Mouse (Mus musculus) MEL (cell line): ENCODE results near the gene Opcml. TPM values are rescaled to one million over a fixed set of nuclear protein-coding genes. Genes with fewer than 3 reads are reported as not detected.

Source experiments
- DNase-seq: peaks from one replicate; pipeline ENCODE4 v3.0.0; 2011; ENCODE audit warnings: low read depth, low spot score
- H3K27ac ChIP-seq: 2 replicates; pipeline ENCODE4 v1.5.1; 2012; ENCODE audit warnings: low read depth, mild to moderate bottlenecking, control low read depth, low read length, moderate library complexity; ENCODE audit not compliant: control insufficient read depth
- H3K27me3 ChIP-seq, 2 experiments: fragments of 150-350 bp in 1 of 2; sonication (generic) in 1 of 2; 2 replicates each; pipeline ENCODE4 v1.6.1; 2012; ENCODE audit warnings: low read length in 2 of 2, mild to moderate bottlenecking in 2 of 2, improper control_type of control experiment in 1 of 2, moderate library complexity in 1 of 2; ENCODE audit not compliant: insufficient read depth in 2 of 2, control insufficient read depth in 1 of 2
- H3K36me3 ChIP-seq, 2 experiments: 2 replicates each; pipeline ENCODE4 v1.6.1; 2012 to 2014; ENCODE audit warnings: low read length in 2 of 2, improper control_type of control experiment in 1 of 2, inconsistent platforms in 1 of 2, mild to moderate bottlenecking in 1 of 2; ENCODE audit not compliant: insufficient read depth in 2 of 2, control insufficient read depth in 1 of 2
- H3K4me1 ChIP-seq, 2 experiments: fragments of 150-350 bp in 1 of 2; sonication (generic) in 1 of 2; 2 replicates each; pipeline ENCODE4 v1.6.1; 2012; ENCODE audit warnings: low read length in 2 of 2, improper control_type of control experiment in 1 of 2, mild to moderate bottlenecking in 1 of 2; ENCODE audit not compliant: insufficient read depth in 2 of 2, control insufficient read depth in 1 of 2
- H3K4me3 ChIP-seq, 2 experiments: fragments of 150-350 bp in 1 of 2; sonication (generic) in 1 of 2; 2 replicates each; pipeline ENCODE4 v1.5.1; 2012; ENCODE audit warnings: low read depth in 2 of 2, low read length in 2 of 2, mild to moderate bottlenecking in 2 of 2, moderate library complexity in 2 of 2, control low read depth in 1 of 2, improper control_type of control experiment in 1 of 2; ENCODE audit not compliant: control insufficient read depth in 1 of 2, insufficient read depth in 1 of 2
- H3K79me2 ChIP-seq: 2 replicates; pipeline ENCODE4 v1.6.1; 2012; ENCODE audit warnings: mild to moderate bottlenecking, low read length, moderate library complexity; ENCODE audit not compliant: control insufficient read depth, poor library complexity, insufficient read depth
- H3K9ac ChIP-seq: 2 replicates; pipeline ENCODE4 v1.6.1; 2012; ENCODE audit warnings: low read depth, mild to moderate bottlenecking, control low read depth, low read length, moderate library complexity; ENCODE audit not compliant: control insufficient read depth, poor library complexity, severe bottlenecking
- H3K9me3 ChIP-seq: fragments of 150-350 bp; sonication (generic); replicated peaks from 2 replicates; pipeline ENCODE4 v1.6.1; 2012; ENCODE audit warnings: mild to moderate bottlenecking, low read length, improper control_type of control experiment, moderate library complexity; ENCODE audit not compliant: insufficient read depth
- BHLHE40 ChIP-seq: IDR thresholded peaks from 2 replicates; pipeline ENCODE4 v1.6.1; 2012; ENCODE audit warnings: low read depth, mild to moderate bottlenecking, inconsistent platforms, low read length, improper control_type of control experiment, borderline replicate concordance
- CHD1 ChIP-seq: IDR thresholded peaks from 2 replicates; pipeline ENCODE4 v1.6.1; 2012; ENCODE audit warnings: low read depth, mild to moderate bottlenecking, inconsistent platforms, low read length, improper control_type of control experiment
- CHD2 ChIP-seq: IDR thresholded peaks from 2 replicates; pipeline ENCODE4 v1.6.1; 2011; ENCODE audit warnings: low read length, improper control_type of control experiment
- E2F4 ChIP-seq: IDR thresholded peaks from 2 replicates; pipeline ENCODE4 v1.6.1; 2011; ENCODE audit warnings: low read depth, low read length, improper control_type of control experiment, borderline replicate concordance
- GABPA ChIP-seq: IDR thresholded peaks from 2 replicates; pipeline ENCODE4 v1.6.1; 2012; ENCODE audit warnings: low read depth, mild to moderate bottlenecking, inconsistent platforms, low read length, improper control_type of control experiment, moderate library complexity
- MAFK ChIP-seq: IDR thresholded peaks from 2 replicates; pipeline ENCODE4 v1.6.1; 2011; ENCODE audit warnings: low read depth, mild to moderate bottlenecking, low read length, improper control_type of control experiment, borderline replicate concordance
- MAZ ChIP-seq: IDR thresholded peaks from 2 replicates; pipeline ENCODE4 v1.6.1; 2012; ENCODE audit warnings: low read depth, mild to moderate bottlenecking, inconsistent platforms, low read length, improper control_type of control experiment
- MEF2A ChIP-seq: IDR thresholded peaks from 2 replicates; pipeline ENCODE4 v1.6.1; 2014; ENCODE audit warnings: low read depth, mild to moderate bottlenecking, inconsistent platforms, low read length, improper control_type of control experiment; ENCODE audit not compliant: poor library complexity, insufficient replicate concordance, severe bottlenecking; ENCODE audit errors: extremely low read depth
- MXI1 ChIP-seq: IDR thresholded peaks from 2 replicates; pipeline ENCODE4 v1.6.1; 2011; ENCODE audit warnings: mild to moderate bottlenecking, low read depth, low read length, improper control_type of control experiment
- MYB ChIP-seq: IDR thresholded peaks from 2 replicates; pipeline ENCODE4 v1.6.1; 2011; ENCODE audit warnings: mild to moderate bottlenecking, low read depth, low read length, improper control_type of control experiment
- NRF1 ChIP-seq: IDR thresholded peaks from 2 replicates; pipeline ENCODE4 v1.6.1; 2014; ENCODE audit warnings: low read depth, mild to moderate bottlenecking, inconsistent platforms, low read length, improper control_type of control experiment, moderate library complexity; ENCODE audit not compliant: poor library complexity, insufficient read depth, severe bottlenecking
- POLR2A ChIP-seq, 2 experiments: IDR thresholded peaks; 2 replicates each; pipeline ENCODE4 v1.6.1; 2011 to 2012; ENCODE audit warnings: low read length in 2 of 2, mild to moderate bottlenecking in 2 of 2, control low read depth in 1 of 2, improper control_type of control experiment in 1 of 2, low read depth in 1 of 2, moderate library complexity in 1 of 2; ENCODE audit not compliant: control insufficient read depth in 1 of 2, insufficient read depth in 1 of 2, poor library complexity in 1 of 2
- POLR2AphosphoS5 ChIP-seq: IDR thresholded peaks from 2 replicates; pipeline ENCODE4 v1.6.1; 2012; ENCODE audit warnings: low read depth, borderline replicate concordance, mild to moderate bottlenecking, inconsistent platforms, low read length, moderate library complexity, mixed read lengths
- SMC3 ChIP-seq: IDR thresholded peaks from 2 replicates; pipeline ENCODE4 v1.6.1; 2011; ENCODE audit warnings: low read depth, low read length, improper control_type of control experiment
- UBTF ChIP-seq: IDR thresholded peaks from 2 replicates; pipeline ENCODE4 v1.6.1; 2012; ENCODE audit warnings: low read depth, mild to moderate bottlenecking, inconsistent platforms, low read length, improper control_type of control experiment, moderate library complexity, borderline replicate concordance; ENCODE audit not compliant: insufficient read depth
- USF1 ChIP-seq: IDR thresholded peaks from 2 replicates; pipeline ENCODE4 v1.6.1; 2014; ENCODE audit warnings: low read depth, mild to moderate bottlenecking, inconsistent platforms, low read length, improper control_type of control experiment, moderate library complexity
- USF2 ChIP-seq, 2 experiments: IDR thresholded peaks; 2 replicates each; pipeline ENCODE4 v1.6.1; 2011 to 2012; ENCODE audit warnings: improper control_type of control experiment in 2 of 2, low read length in 2 of 2, borderline replicate concordance in 1 of 2, inconsistent platforms in 1 of 2, low read depth in 1 of 2, mild to moderate bottlenecking in 1 of 2; ENCODE audit not compliant: insufficient read depth in 1 of 2
- ZKSCAN1 ChIP-seq: IDR thresholded peaks from 2 replicates; pipeline ENCODE4 v1.6.1; 2012; ENCODE audit warnings: low read depth, mild to moderate bottlenecking, inconsistent platforms, low read length, improper control_type of control experiment, moderate library complexity
- ZNF384 ChIP-seq: IDR thresholded peaks from 2 replicates; pipeline ENCODE4 v1.6.1; 2012; ENCODE audit warnings: low read depth, mild to moderate bottlenecking, inconsistent platforms, low read length, improper control_type of control experiment
- polyA plus RNA-seq, 2 experiments: library from polyadenylated mRNA; stranded (reverse) in 1 of 2; unstranded in 1 of 2; fragments of >175 nt in 1 of 2; fragments of >200 nt in 1 of 2; gene quantifications; 2 replicates each; pipeline versions ENCODE4 v1.2.1 to v1.2.4; 2012; ENCODE audit warnings: low replicate concordance in 2 of 2, low read depth in 1 of 2; ENCODE audit not compliant: insufficient read length in 2 of 2, insufficient read depth in 1 of 2, missing spikeins in 1 of 2
- total RNA-seq: library from RNA; depleted of rRNA; stranded (reverse); fragments of 300-350 nt; gene quantifications from 2 replicates; pipeline ENCODE4 v1.2.3, GENCODE M21; 2012

The Opcml gene
- total and polyA plus RNA-seq, 3 experiments: not detected

DNA sequence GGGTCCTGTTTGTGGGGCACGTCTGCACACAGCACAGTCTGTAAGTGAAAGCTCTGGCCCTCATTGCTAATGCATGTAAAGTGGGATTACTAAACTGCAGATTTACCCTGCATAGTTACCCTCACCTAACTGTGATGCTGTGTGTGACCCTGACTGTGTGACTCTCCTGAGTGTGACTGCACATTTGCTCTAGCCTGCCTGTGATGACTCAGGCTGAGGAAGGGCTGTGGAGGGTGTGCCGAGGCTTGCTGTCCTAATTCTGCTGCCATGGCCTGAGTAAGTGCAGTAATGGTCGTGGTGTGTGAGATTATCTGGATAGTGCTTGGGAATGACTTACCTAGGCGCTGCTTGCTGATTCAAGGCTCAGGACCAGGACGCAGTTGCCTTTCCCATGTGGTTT lies 52.2 kb downstream of the Opcml start:
- no peak overlapping the region for H3K9ac ChIP-seq
- no peak overlapping the region for H3K4me3 ChIP-seq
- H3K27ac ChIP-seq: no peak overlapping the region
- DNase-seq: no peak
- H3K4me1 ChIP-seq: no peaks in the 10 kb centered on the region
- no peaks in the 10 kb centered on the region for H3K36me3 ChIP-seq
- TF ChIP-seq UBTF: no peak
- TF ChIP-seq USF2 (IDR thresholded peaks at IDR 0.05; ENCODE audit: borderline replicate concordance in 1 of 2, insufficient read depth in 1 of 2, low read depth in 1 of 2, low read length in 2 of 2): no peak
- no peak for TF ChIP-seq ZKSCAN1
- TF ChIP-seq MYB: no peak
- no peak for TF ChIP-seq CHD1
- no peak for TF ChIP-seq POLR2A (IDR thresholded peaks at IDR 0.05; ENCODE audit: control insufficient read depth in 1 of 2, insufficient read depth in 1 of 2, low read depth in 1 of 2, low read length in 2 of 2, poor library complexity in 1 of 2)
- TF ChIP-seq MXI1: no peak
- no peak for TF ChIP-seq SMC3
- TF ChIP-seq NRF1: no peak
- TF ChIP-seq MAZ: no peak
- no peaks in the 10 kb centered on the region for H3K27me3 ChIP-seq
- H3K79me2 ChIP-seq: no peaks in the 10 kb centered on the region
- no peaks in the 10 kb centered on the region for H3K9me3 ChIP-seq

DNA sequence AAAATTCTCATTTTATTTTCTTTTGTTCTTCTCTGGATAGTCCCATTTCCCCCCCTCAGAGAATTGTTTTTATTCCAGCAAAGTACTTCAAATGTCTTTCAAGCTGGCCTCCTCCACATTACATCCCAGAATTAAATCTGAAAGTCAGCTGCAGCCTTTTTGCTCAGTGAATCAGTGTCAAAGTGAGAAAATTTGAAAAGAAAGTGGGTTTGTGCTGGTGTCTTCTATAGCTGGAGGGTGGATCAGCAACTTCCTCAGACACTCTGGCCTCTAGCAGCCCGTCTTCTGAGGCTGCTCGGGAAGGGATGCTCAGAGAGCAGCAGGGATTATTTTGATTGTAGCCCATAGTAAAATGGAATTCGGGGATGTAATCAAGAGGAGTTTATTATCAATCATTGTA lies 81.0 kb downstream of the Opcml start:
- Histone ChIP-seq H3K27ac (no peak overlapping the region), H3K27me3 (no peaks in the 10 kb centered on the region), H3K9me3 (no peaks in the 10 kb centered on the region), H3K79me2 (no peaks in the 10 kb centered on the region), H3K9ac (no peak overlapping the region), H3K36me3 (no peaks in the 10 kb centered on the region), H3K4me1 (no peaks in the 10 kb centered on the region), H3K4me3 (no peak overlapping the region)
- TF ChIP-seq USF1: no peak
- TF ChIP-seq BHLHE40: no peak
- no peak for TF ChIP-seq POLR2AphosphoS5
- TF ChIP-seq MYB: no peak
- TF ChIP-seq SMC3: no peak
- no peak for TF ChIP-seq CHD2
- no peak for TF ChIP-seq ZNF384
- no peak for TF ChIP-seq GABPA
- no peak for TF ChIP-seq E2F4
- no peak for TF ChIP-seq CHD1
- no peak for TF ChIP-seq MEF2A
- no peak for TF ChIP-seq MAFK
- DNase-seq: no peak
